Mouse (Mus musculus): ENCODE measurements at regions not wholly inside any gene's neighbourhood (a gene's known extent, or its start where the extent isn't known, plus 50 kb on each side); places are given as distances from the start of the nearest gene placed in this dataset.
"Not testable (repeated sequence)": the region's sequence is repeated elsewhere in the genome, so short reads cannot be mapped to it uniquely, and the experiment has no call there.

GRCm38 (mm10) chrY:4150031-4150430, 378.6 kb downstream of the Gm3376 start:
- not testable (repeated sequence) for H3K4me3 ChIP-seq (ENCODE audit: low read depth, low read length); H3K27ac ChIP-seq (ENCODE audit: low read depth); H3K27me3 ChIP-seq (ENCODE audit: insufficient read depth, low read length); H3K4me2 ChIP-seq; H3K9ac ChIP-seq; H3K4me1 ChIP-seq (ENCODE audit: insufficient read depth); ATAC-seq (ENCODE audit: insufficient read depth); H3K9me3 ChIP-seq (ENCODE audit: low read depth, low read length); H3K36me3 ChIP-seq (ENCODE audit: insufficient read depth)
- WGBS: 77% methylated on average over 7 of the region's 9 CpGs
- DNase-seq: peak; percentile 53

- not testable (repeated sequence) for H3K9me3 ChIP-seq (ENCODE audit: low read depth, low read length); ATAC-seq (ENCODE audit: insufficient read depth); H3K36me3 ChIP-seq (ENCODE audit: insufficient read depth); H3K4me3 ChIP-seq (ENCODE audit: low read depth, low read length); H3K4me1 ChIP-seq (ENCODE audit: insufficient read depth); H3K4me2 ChIP-seq; H3K27ac ChIP-seq (ENCODE audit: low read depth); DNase-seq; H3K9ac ChIP-seq; H3K27me3 ChIP-seq (ENCODE audit: insufficient read depth, low read length)
- 87% methylated on average over 7 of the region's 7 CpGs for WGBS
Measured at GRCm38 (mm10) chrY:4150681-4151080, 379.2 kb downstream of the Gm3376 start.

- H3K4me2 ChIP-seq: not testable (repeated sequence)
- 70% methylated on average over 6 of the region's 6 CpGs for WGBS
Measured at GRCm38 (mm10) chrY:4152998-4153397, 381.5 kb downstream of the Gm3376 start.

GRCm38 (mm10) chrY:4160371-4160770, 388.9 kb downstream of the Gm3376 start:
- Histone ChIP-seq H3K9me3 (ENCODE audit: low read depth, low read length) (no peaks in the 10 kb centered on the region), H3K9ac (no peak overlapping the region), H3K27me3 (ENCODE audit: insufficient read depth, low read length) (no peaks in the 10 kb centered on the region), H3K36me3 (ENCODE audit: insufficient read depth) (no peaks in the 10 kb centered on the region), H3K4me1 (ENCODE audit: insufficient read depth) (no peaks in the 10 kb centered on the region), H3K27ac (ENCODE audit: low read depth) (no peak overlapping the region), H3K4me2 (no peak overlapping the region), H3K4me3 (ENCODE audit: low read depth, low read length) (no peak overlapping the region)
- DNase-seq (no peak), ATAC-seq (ENCODE audit: insufficient read depth) (no peak)
- WGBS: 61% methylated on average over 2 of the region's 2 CpGs
- no peak for TF ChIP-seq CTCF (IDR thresholded peaks at IDR 0.05; ENCODE audit: low read depth)

More at GRCm38 (mm10) chrY:4152998-4153397, 381.5 kb downstream of the Gm3376 start:
- not testable (repeated sequence) for H3K4me1 ChIP-seq (ENCODE audit: insufficient read depth); H3K9ac ChIP-seq; H3K27ac ChIP-seq (ENCODE audit: low read depth); ATAC-seq (ENCODE audit: insufficient read depth); H3K9me3 ChIP-seq (ENCODE audit: low read depth, low read length); H3K4me3 ChIP-seq (ENCODE audit: low read depth, low read length); H3K27me3 ChIP-seq (ENCODE audit: insufficient read depth, low read length); DNase-seq; H3K36me3 ChIP-seq (ENCODE audit: insufficient read depth)

Data from lung, embryonic 14.5 days (tissue).